Mouse (Mus musculus) testis, adult 2 months (tissue): ENCODE results near the gene Gm47289.

Experiments
- CTCF ChIP-seq: fragments of 200-500 bp; IDR thresholded peaks from 2 replicates; pipeline ENCODE4 v1.5.1; 2012; ENCODE audit warnings: low read depth, mild to moderate bottlenecking, inconsistent platforms, low read length, moderate library complexity; ENCODE audit not compliant: control insufficient read depth, insufficient read depth, insufficient replicate concordance
- POLR2A ChIP-seq: fragments of 200-500 bp; IDR thresholded peaks from 2 replicates; pipeline ENCODE4 v1.6.1; 2012; ENCODE audit warnings: low read depth, mild to moderate bottlenecking, inconsistent platforms, low read length, moderate library complexity; ENCODE audit not compliant: control insufficient read depth

DNA sequence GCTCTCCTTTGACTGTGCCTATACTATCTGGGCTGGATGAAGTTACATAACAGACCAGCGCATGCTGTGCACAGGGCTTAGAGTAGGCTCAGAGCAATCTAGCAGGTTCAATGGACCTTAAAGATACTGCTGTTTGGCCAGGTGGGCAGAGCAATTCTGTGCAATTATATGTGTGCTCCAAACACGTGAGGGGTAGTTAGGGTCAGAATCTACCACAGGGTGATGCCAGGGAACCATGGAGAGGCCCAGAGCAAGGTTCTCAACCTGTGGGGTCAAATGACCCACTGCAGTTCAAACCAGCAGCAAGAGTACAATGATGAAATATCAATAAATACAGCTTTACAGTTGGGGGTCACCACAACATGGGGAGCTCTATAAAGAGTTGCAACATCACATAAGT is 47.7 kb downstream of the Gm47289 start:
- TF ChIP-seq POLR2A = no peak
- no peak for TF ChIP-seq CTCF
